Mouse (Mus musculus) MN1 (cell line): ENCODE results near the gene Ncoa5.

Source experiments
- DNase-seq: peaks from one replicate; pipeline ENCODE4 v3.0.0-alpha.2; 2016; ENCODE audit warnings: low spot score

Gene Ncoa5

DNA sequence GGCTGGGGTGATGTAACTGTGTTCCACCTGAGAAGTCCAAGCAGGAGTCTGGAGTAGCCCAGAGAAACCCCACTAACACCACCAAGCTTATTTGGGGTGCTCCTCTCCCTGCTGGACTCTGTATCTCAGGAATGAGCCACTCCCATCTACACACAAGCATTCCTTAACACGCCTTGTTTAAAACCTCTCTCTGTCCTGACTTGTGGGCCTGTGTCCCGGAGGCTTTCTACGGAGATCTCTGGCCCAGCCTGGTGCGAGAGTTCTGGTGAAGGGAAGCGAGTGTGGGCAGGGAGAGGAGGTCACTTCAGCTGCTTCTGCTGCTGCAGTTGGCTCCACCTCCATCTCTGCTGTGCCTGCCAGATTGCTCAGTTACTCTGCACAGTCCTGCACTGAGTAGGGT, 78.5 kb downstream of the Ncoa5 start:
- no peak for DNase-seq

DNA sequence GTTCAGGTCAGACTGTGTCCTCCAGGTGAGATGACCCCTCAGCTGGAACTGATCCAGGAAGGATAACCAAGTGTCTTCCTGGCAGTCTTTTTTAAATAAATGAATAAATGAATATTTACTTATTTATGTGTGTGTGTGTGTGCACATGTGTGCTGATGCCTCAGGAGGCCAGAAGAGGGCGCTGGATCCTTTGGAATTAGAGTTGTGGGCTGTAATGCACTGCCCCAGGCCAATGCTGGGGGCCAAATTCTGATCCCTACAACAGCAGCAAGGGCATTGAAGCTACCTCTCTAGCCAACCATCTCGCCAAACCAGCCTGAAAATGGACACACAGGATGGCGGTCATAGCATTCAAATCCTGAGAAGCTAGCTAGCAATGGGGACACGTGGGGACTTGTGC, 78.9 kb downstream of the Ncoa5 start:
- no peak for DNase-seq

DNA sequence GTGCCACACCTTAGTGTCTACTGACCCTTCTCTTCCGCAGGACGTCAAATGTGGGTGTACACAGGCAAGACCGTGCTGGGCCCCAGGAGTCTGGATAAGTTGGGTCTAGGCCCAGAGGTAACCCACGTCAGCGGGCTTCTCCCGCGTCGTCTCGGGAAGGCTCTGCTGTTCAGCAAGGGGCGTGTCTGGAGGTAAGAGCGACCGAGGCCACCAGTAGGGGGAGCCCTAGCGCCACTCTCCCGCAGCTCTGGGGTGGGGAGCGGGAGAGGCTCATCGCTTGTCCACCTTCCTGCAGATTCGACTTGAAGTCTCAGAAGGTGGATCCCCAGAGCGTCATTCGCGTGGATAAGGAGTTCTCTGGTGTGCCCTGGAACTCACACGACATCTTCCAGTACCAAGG, 81.4 kb downstream of the Ncoa5 start:
- DNase-seq, result peak; percentile 91

DNA sequence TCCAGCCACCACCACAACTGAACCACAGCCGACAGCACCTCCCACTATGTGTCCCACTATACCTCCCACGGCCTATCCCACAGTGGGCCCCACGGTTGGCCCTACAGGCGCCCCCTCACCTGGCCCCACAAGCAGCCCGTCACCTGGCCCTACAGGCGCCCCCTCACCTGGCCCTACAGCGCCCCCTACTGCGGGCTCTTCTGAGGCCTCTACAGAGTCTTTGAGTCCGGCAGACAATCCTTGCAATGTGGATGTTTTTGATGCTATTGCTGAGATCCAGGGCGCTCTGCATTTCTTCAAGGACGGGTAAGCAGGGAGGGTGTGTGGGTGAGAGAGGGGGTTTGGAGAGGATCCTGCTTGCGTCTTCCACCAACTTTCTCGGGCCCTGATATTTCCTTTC, 82.2 kb downstream of the Ncoa5 start:
- DNase-seq, result no peak

- no peak for DNase-seq
These were observed 82.9 kb downstream of the Ncoa5 start for GRCm38 (mm10) chr2:164951745-164952144.

- no peak for DNase-seq
These were observed 84.2 kb downstream of the Ncoa5 start for GRCm38 (mm10) chr2:164950501-164950900.
